8 mouse cellular contexts compared by ENCODE assay signal in the genomic region with DNA sequence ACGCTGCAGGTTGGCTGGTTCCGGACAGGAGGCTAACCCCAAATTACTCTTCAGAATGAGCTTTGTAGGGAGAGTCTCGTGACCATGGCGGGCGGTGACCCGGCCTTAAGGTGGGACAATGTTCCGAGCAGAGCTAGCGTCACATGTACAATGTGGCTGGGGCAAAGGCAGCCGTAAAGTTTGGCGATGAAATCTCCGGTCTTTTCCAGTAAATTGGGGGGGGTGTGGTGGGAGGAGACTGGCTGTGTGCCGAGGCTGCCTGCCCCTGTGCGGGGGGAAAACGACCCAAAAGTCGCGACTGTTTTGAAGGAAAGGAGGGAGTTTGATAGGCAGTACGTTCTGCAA. TPM values are rescaled to one million over a fixed set of nuclear protein-coding genes. Genes with fewer than 3 reads are reported as not detected.
DNase-seq lines count a peak whose midpoint lies in the region; ATAC-seq and TF ChIP-seq lines count a peak whose summit lies in the region.

No protein-coding gene starts in this region.

- peaks cover 38% of the 10 kb centered on the region for H3K36me3 ChIP-seq in heart, embryonic 14.5 days (ENCODE audit: control insufficient read depth, insufficient read depth, low read length)
- peaks cover 4% of the 10 kb centered on the region in 2 experiments; a peak in 3 of 4 replicates for H3K36me3 ChIP-seq in MEL (ENCODE audit: control insufficient read depth in 1 of 2, insufficient read depth in 2 of 2, low read length in 2 of 2)
- H3K36me3 ChIP-seq in forebrain, embryonic 15.5 days: peaks cover 11% of the 10 kb centered on the region
- H3K36me3 ChIP-seq in liver, postnatal 0 days (replicated peaks; ENCODE audit: insufficient read depth, low read length): peaks cover 16% of the 10 kb centered on the region

- 0% methylated on average over 17 of the region's 17 CpGs for WGBS in heart, embryonic 14.5 days
- 0% methylated on average over 17 of the region's 17 CpGs for WGBS in forebrain, embryonic 15.5 days
- WGBS in liver, postnatal 0 days (ENCODE audit: insufficient replicate concordance): under 1% methylated on average over 17 of the region's 17 CpGs

- H3K4me1 ChIP-seq in heart, embryonic 14.5 days (ENCODE audit: control insufficient read depth in 2 of 2, insufficient read depth in 2 of 2, low read length in 2 of 2): peaks cover 0 to 5% of the 10 kb centered on the region in 2 experiments; a peak in 2 of 4 replicates
- H3K4me1 ChIP-seq in MEL (ENCODE audit: control insufficient read depth in 1 of 2, insufficient read depth in 2 of 2, low read length in 2 of 2): no peaks in the 10 kb centered on the region; a peak in 2 of 4 replicates
- H3K4me1 ChIP-seq in forebrain, embryonic 15.5 days: peaks cover 19% of the 10 kb centered on the region
- peaks cover 3% of the 10 kb centered on the region; the same call in 1 of the 2 replicates for H3K4me1 ChIP-seq in liver, postnatal 0 days (ENCODE audit: insufficient read depth)

- no peak for DNase-seq in heart, adult 8-10 months (ENCODE audit: low spot score)
- DNase-seq in MEL (ENCODE audit: low read depth, low spot score): no peak
- peak; percentile 51 for DNase-seq in liver, postnatal 0 days
- DNase-seq in urinary bladder, postnatal 25 days (ENCODE audit: low spot score): no peak
- DNase-seq in urinary bladder, postnatal 36 days (ENCODE audit: low spot score in 2 of 2): no peak
- no peak for DNase-seq in adrenal gland, postnatal 4 days (ENCODE audit: low spot score in 2 of 2)

- H3K9ac ChIP-seq in heart, embryonic 14.5 days (ENCODE audit: low read length): peak overlapping the region; percentile 84
- peak overlapping the region; percentile 79 for H3K9ac ChIP-seq in MEL (ENCODE audit: control insufficient read depth, low read depth, low read length, poor library complexity, severe bottlenecking)
- peak overlapping the region; percentile 74 for H3K9ac ChIP-seq in forebrain, embryonic 15.5 days (replicated peaks)
- peak overlapping the region; percentile 72 for H3K9ac ChIP-seq in liver, postnatal 0 days (replicated peaks)

- H3K27ac ChIP-seq in heart, embryonic 14.5 days (replicated peaks in 1 of 2; ENCODE audit: control insufficient read depth in 1 of 2, insufficient read depth in 1 of 2, low read depth in 2 of 2, low read length in 2 of 2): peak overlapping the region; percentile 69 to 81
- peak overlapping the region; percentile 69 for H3K27ac ChIP-seq in MEL (ENCODE audit: control insufficient read depth, low read depth, low read length)
- H3K27ac ChIP-seq in forebrain, embryonic 15.5 days (replicated peaks): peak overlapping the region; percentile 72
- H3K27ac ChIP-seq in liver, postnatal 0 days (ENCODE audit: low read depth): peak overlapping the region; percentile 84

- no peaks in the 10 kb centered on the region for H3K27me3 ChIP-seq in heart, embryonic 14.5 days (ENCODE audit: control insufficient read depth, insufficient read depth, low read length)
- no peaks in the 10 kb centered on the region for H3K27me3 ChIP-seq in MEL (ENCODE audit: control insufficient read depth in 1 of 2, insufficient read depth in 2 of 2, low read length in 2 of 2)
- H3K27me3 ChIP-seq in forebrain, embryonic 15.5 days: no peaks in the 10 kb centered on the region
- H3K27me3 ChIP-seq in liver, postnatal 0 days (ENCODE audit: insufficient read depth, low read length): no peaks in the 10 kb centered on the region

- no peaks in the 10 kb centered on the region for H3K9me3 ChIP-seq in heart, embryonic 14.5 days (ENCODE audit: control insufficient read depth, low read length)
- H3K9me3 ChIP-seq in MEL (replicated peaks; ENCODE audit: insufficient read depth, low read length): no peaks in the 10 kb centered on the region
- H3K9me3 ChIP-seq in forebrain, embryonic 15.5 days: no peaks in the 10 kb centered on the region
- H3K9me3 ChIP-seq in liver, postnatal 0 days (ENCODE audit: low read length): no peaks in the 10 kb centered on the region

- peak; percentile 32 for ATAC-seq in heart, embryonic 14.5 days (ENCODE audit: insufficient number of reproducible peaks, insufficient read depth, low FRiP score, low read depth)
- ATAC-seq in forebrain, embryonic 15.5 days (replicated peaks): no peak
- ATAC-seq in liver, postnatal 0 days: peak; percentile 26

- H3K4me2 ChIP-seq in heart, embryonic 14.5 days (ENCODE audit: low read length): peak overlapping the region; percentile 77
- peak overlapping the region; percentile 88 for H3K4me2 ChIP-seq in forebrain, embryonic 15.5 days (replicated peaks)
- H3K4me2 ChIP-seq in liver, postnatal 0 days (ENCODE audit: low read depth, low read length): peak overlapping the region; percentile 84

- no peak for TF ChIP-seq EP300 in MEL (IDR thresholded peaks at IDR 0.05; ENCODE audit: low read depth in 1 of 2, low read length in 2 of 2)
- no peak for TF ChIP-seq EP300 in liver, postnatal 0 days (IDR thresholded peaks at IDR 0.05; ENCODE audit: low read depth)

- TF ChIP-seq RAD21 in MEL (IDR thresholded peaks at IDR 0.05; ENCODE audit: low read depth, low read length): no peak

- TF ChIP-seq CTCF in MEL (IDR thresholded peaks at IDR 0.05 in 2 of 3, conservative IDR thresholded peaks at IDR 0.05 in 1 of 3; ENCODE audit: control insufficient read depth in 1 of 3, insufficient read depth in 1 of 3, low read depth in 2 of 3, low read length in 3 of 3, poor library complexity in 1 of 3, severe bottlenecking in 1 of 3): no peak
- TF ChIP-seq CTCF in liver, postnatal 0 days (IDR thresholded peaks at IDR 0.05; ENCODE audit: low read depth): no peak

- TF ChIP-seq POLR2A in MEL (IDR thresholded peaks at IDR 0.05; ENCODE audit: control insufficient read depth in 1 of 2, insufficient read depth in 1 of 2, low read depth in 1 of 2, low read length in 2 of 2, poor library complexity in 1 of 2): no peak; a peak in 1 of 4 replicates

- peak overlapping the region; percentile 72 to 76 for H3K4me3 ChIP-seq in heart, embryonic 14.5 days (ENCODE audit: control insufficient read depth in 1 of 2, insufficient read depth in 1 of 2, low read depth in 1 of 2, low read length in 2 of 2)
- H3K4me3 ChIP-seq in MEL (ENCODE audit: control insufficient read depth in 1 of 2, insufficient read depth in 1 of 2, low read depth in 2 of 2, low read length in 2 of 2): peak overlapping the region; percentile 65 to 81
- peak overlapping the region; percentile 82 for H3K4me3 ChIP-seq in forebrain, embryonic 15.5 days
- peak overlapping the region; percentile 74 for H3K4me3 ChIP-seq in liver, postnatal 0 days (ENCODE audit: low read depth, low read length)

- peaks cover 12% of the 10 kb centered on the region for H3K79me2 ChIP-seq in MEL (ENCODE audit: control insufficient read depth, insufficient read depth, low read length, poor library complexity)

TF ChIP-seq in MEL, 35 proteins besides CTCF, POLR2A, EP300 and RAD21 (continues in another document):
- no peak for TF ChIP-seq POLR2AphosphoS2 (IDR thresholded peaks at IDR 0.05; ENCODE audit: low read length)
- TF ChIP-seq SMC3 (IDR thresholded peaks at IDR 0.05; ENCODE audit: low read depth, low read length): no peak
- no peak for TF ChIP-seq GABPA (IDR thresholded peaks at IDR 0.05; ENCODE audit: low read depth, low read length)
- TF ChIP-seq SIN3A (IDR thresholded peaks at IDR 0.05; ENCODE audit: low read length): peak; percentile 55; the same call in 1 of the 2 replicates
- peak; percentile 81 for TF ChIP-seq MXI1 (IDR thresholded peaks at IDR 0.05; ENCODE audit: low read depth, low read length)
- TF ChIP-seq TAL1 (IDR thresholded peaks at IDR 0.05; ENCODE audit: low read length): no peak
- peak; percentile 35; the same call in 1 of the 2 replicates for TF ChIP-seq MAX (IDR thresholded peaks at IDR 0.05; ENCODE audit: low read length)

RNA-seq across cellular contexts. Expression of gene Ngdn, which starts 0.5 kb away (rescaled TPM):
- polyA plus RNA-seq in heart, embryonic 14.5 days (2014; fragmentation: Nextera tagmentation; extraction: Ambion mirVana): 53.8 and 54.9 TPM in 2 replicates
- 10 to 100 TPM; 22.3 to 31.5 (median 25.9) TPM for total RNA-seq in heart, adult 8-10 months (2022)
- total RNA-seq in MEL (2012; rRNA removed): 138 and 148 TPM in 2 replicates
- polyA plus RNA-seq in MEL (2012; ENCODE audit: insufficient read depth in 1 of 2, insufficient read length in 2 of 2, low read depth in 1 of 2, low replicate concordance in 2 of 2, missing spikeins in 1 of 2): 100 to 1,000 TPM in 1 of 2 experiments, not detected in 1; 140 TPM
- polyA plus RNA-seq in forebrain, embryonic 15.5 days (2015; fragmentation: Nextera tagmentation; extraction: Ambion mirVana): 67.1 and 70.8 TPM in 2 replicates
- polyA plus RNA-seq in liver, postnatal 0 days (2015; fragmentation: Nextera tagmentation; extraction: Ambion mirVana): 30.6 and 32.0 TPM in 2 replicates
- total RNA-seq in adrenal gland, postnatal 4 days (2021): 10 to 100 TPM; 44.2 to 47.5 TPM

RNA-seq across cellular contexts. Expression of gene Myh7, which starts 21.3 kb away (rescaled TPM):
- polyA plus RNA-seq in heart, embryonic 14.5 days (2014; fragmentation: Nextera tagmentation; extraction: Ambion mirVana): 5,319 and 5,796 TPM in 2 replicates
- 1,000 to 10,000 TPM; 1,453 to 2,519 (median 2,136) TPM for total RNA-seq in heart, adult 8-10 months (2022)
- total RNA-seq in MEL (2012; rRNA removed): not detected in 2 replicates
- polyA plus RNA-seq in MEL (2012; ENCODE audit: insufficient read depth in 1 of 2, insufficient read length in 2 of 2, low read depth in 1 of 2, low replicate concordance in 2 of 2, missing spikeins in 1 of 2): not detected
- polyA plus RNA-seq in forebrain, embryonic 15.5 days (2015; fragmentation: Nextera tagmentation; extraction: Ambion mirVana): 6.5 and 6.7 TPM in 2 replicates
- 0.18 and 2.0 TPM in 2 replicates for polyA plus RNA-seq in liver, postnatal 0 days (2015; fragmentation: Nextera tagmentation; extraction: Ambion mirVana)
- total RNA-seq in adrenal gland, postnatal 4 days (2021): 10 to 100 TPM in 1 of 2 experiments, 1 to 10 TPM in 1; 5.3 to 21.8 TPM

RNA-seq across cellular contexts. Expression of gene Gm17428, which starts 39.0 kb away (rescaled TPM):
- not detected in 2 replicates for polyA plus RNA-seq in heart, embryonic 14.5 days (2014; fragmentation: Nextera tagmentation; extraction: Ambion mirVana)
- not detected for total RNA-seq in heart, adult 8-10 months (2022)
- total RNA-seq in MEL (2012; rRNA removed): not detected in 2 replicates
- not detected for polyA plus RNA-seq in MEL (2012; ENCODE audit: insufficient read depth in 1 of 2, insufficient read length in 2 of 2, low read depth in 1 of 2, low replicate concordance in 2 of 2, missing spikeins in 1 of 2)
- not detected in 2 replicates for polyA plus RNA-seq in forebrain, embryonic 15.5 days (2015; fragmentation: Nextera tagmentation; extraction: Ambion mirVana)
- polyA plus RNA-seq in liver, postnatal 0 days (2015; fragmentation: Nextera tagmentation; extraction: Ambion mirVana): not detected in 2 replicates
- not detected for total RNA-seq in adrenal gland, postnatal 4 days (2021)

RNA-seq across cellular contexts. Expression of gene Myh6, which starts 49.0 kb away (rescaled TPM):
- polyA plus RNA-seq in heart, embryonic 14.5 days (2014; fragmentation: Nextera tagmentation; extraction: Ambion mirVana): 2,542 and 2,728 TPM in 2 replicates
- over 10,000 TPM; 18,156 to 23,973 (median 22,335) TPM for total RNA-seq in heart, adult 8-10 months (2022)
- total RNA-seq in MEL (2012; rRNA removed): not detected in 2 replicates
- polyA plus RNA-seq in MEL (2012; ENCODE audit: insufficient read depth in 1 of 2, insufficient read length in 2 of 2, low read depth in 1 of 2, low replicate concordance in 2 of 2, missing spikeins in 1 of 2): not detected
- 1.0 and 1.3 TPM in 2 replicates for polyA plus RNA-seq in forebrain, embryonic 15.5 days (2015; fragmentation: Nextera tagmentation; extraction: Ambion mirVana)
- 0.36 TPM in 2 replicates for polyA plus RNA-seq in liver, postnatal 0 days (2015; fragmentation: Nextera tagmentation; extraction: Ambion mirVana)
- 1 to 10 TPM in 1 of 2 experiments, under 1 TPM in 1; 0.81 to 4.9 TPM for total RNA-seq in adrenal gland, postnatal 4 days (2021)

Comparison
In these comparisons a context has a peak if more than half of its experiments do, and no peak if none do; other contexts are left out.
1. RNA of gene Myh7, which starts 21.3 kb away (polyA plus RNA-seq): 5,319 to 5,796 TPM in heart, embryonic 14.5 days; 6.5 to 6.7 TPM in forebrain, embryonic 15.5 days, 0.18 to 2.0 TPM in liver, postnatal 0 days and not detected in MEL; every median in the first group is over 100 times any median in the second.
2. Peak in every context shown above with its lines, with median percentiles within 50 percentile points of each other: H3K27ac ChIP-seq, H3K4me2 ChIP-seq, H3K4me3 ChIP-seq and H3K9ac ChIP-seq.